Mouse (Mus musculus): Measurements from ENCODE around the gene Dnaja2.

Dnaja2 gene

DNA sequence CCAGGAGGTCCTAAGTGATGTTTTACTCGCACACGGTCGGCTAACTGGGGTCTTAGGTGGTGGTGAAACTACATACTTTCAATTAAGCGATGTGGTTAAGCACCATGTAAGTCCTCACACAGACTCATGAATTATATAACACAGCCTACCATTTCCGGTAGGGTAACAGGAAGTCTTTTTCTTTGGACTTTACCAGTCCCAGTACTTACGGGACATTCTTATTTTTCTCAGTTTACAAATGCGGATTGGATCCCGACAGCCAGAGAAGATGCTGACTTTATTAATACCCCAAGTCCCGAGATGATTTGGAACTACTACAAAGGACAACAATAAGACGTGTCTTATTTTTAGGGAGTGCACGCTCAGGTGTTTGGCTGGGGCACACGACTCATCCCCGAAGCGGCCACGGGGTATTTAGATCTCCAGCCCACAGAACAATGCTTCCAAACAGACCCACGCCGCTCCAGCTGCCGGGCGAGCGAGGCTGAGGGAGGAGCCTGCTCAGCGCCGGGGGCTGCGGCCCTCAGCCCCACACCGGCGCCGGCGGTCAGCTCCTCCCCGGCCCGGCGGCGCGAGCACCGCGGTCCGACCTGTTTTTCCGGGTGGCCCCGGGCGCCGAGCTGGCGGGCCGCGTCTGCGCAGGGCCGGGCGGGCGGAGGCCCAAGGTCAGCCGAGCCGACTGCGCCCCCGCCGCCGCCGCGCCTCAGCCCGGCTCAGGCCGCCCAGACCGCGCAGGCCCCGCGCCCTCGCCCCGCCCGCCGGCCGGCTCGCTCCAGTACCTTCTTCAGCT, 558 bp downstream of the Dnaja2 start:
- DNase-seq (ENCODE audit: low spot score), result peak; percentile 12

DNA sequence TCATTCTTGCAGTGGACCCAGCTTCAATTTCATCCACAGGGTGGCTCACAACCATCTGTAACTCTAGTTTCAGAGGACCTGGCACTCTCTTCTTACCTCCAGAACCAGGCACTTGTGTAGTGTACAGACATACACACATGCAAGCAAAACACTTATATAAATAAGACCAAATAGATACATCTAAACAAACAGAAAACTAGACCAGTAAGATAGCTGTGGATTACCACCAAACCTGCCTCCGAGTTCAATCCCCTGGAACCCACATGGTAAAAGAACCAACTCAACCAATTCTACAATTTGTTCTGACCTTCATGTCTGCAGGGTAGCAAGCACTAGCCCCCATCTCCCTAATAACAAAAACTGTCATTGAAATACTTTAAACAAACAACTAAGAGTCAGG, 3.2 kb downstream of the Dnaja2 start:
- no peak for DNase-seq (ENCODE audit: low spot score)

DNA sequence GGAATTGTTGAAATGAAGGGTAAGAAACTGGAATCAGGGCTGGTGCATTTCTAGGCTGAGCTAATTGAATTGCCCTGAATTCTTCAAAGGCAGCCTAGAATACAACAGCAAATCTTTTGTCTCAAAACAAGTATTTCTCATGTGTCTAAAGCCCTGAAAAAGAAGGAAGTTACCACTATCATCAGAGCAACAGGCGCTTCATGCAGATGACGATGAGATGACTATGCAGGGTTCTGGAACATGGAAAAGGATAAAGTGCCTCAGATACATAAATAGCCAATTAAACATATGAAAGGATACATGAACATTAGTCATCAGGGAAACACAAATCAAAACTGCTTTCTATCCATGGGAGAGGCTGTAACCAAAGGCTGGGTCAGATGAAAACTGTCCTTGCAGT, 18.8 kb downstream of the Dnaja2 start:
- no peak for DNase-seq (ENCODE audit: low spot score)

DNA sequence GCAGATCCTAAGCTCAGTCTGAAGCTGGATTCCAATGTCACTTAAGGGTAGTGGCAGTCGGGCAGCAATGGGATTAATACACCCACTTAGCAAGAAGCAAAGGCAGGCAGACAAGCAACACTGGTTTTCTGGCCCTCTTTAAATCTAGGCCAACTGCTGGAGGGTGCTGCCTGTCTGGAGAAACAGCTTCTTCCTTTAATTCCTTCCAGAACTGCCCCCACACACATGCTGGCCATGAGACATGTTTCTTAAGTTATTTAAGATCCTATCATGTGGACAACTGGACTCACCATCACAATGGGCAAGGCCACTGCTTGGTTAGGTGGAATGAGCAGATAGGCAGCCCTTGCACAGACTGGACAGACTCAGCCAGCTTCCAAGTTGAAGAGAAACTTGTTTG, 21.0 kb downstream of the Dnaja2 start:
- DNase-seq (ENCODE audit: low spot score), result no peak

DNA sequence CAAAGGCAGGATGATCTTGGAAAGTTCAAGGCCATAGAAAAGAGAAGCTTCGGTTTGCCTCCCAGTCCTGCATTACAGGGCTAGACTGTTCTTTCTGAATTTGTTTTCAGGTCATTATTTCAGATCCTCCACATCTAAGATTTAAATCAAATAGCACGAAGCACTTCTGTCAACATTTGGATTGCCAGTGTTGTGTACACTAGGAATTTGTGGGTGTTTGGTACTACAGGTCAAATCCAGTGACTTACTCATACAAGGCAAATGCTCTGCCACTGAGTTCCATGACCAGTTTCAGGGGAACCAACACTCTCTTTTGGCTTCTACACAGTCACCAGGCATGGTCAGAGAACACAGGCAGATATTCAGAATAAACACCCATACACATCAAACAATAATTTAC, 21.7 kb downstream of the Dnaja2 start:
- DNase-seq (ENCODE audit: low spot score), result no peak

DNA sequence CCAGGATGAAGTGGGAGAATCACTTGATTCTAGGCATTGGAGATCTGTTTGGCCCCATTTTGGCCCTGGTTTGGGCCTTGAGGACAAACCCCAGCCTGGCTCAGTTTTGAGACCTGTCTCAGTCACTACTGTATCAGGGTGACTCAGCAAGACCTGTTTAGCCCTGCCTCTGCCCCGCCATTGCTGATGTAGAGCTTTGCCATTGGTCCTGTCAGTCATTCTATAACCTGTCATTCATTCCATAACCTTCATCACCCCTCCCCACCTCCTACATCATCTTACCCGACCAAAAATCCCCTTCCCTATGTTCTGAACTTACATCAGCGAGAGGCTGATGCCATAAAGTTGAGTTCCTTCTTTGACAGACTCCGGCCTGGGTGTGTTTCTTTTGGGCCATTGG, 22.3 kb downstream of the Dnaja2 start:
- DNase-seq (ENCODE audit: low spot score), result no peak

DNA sequence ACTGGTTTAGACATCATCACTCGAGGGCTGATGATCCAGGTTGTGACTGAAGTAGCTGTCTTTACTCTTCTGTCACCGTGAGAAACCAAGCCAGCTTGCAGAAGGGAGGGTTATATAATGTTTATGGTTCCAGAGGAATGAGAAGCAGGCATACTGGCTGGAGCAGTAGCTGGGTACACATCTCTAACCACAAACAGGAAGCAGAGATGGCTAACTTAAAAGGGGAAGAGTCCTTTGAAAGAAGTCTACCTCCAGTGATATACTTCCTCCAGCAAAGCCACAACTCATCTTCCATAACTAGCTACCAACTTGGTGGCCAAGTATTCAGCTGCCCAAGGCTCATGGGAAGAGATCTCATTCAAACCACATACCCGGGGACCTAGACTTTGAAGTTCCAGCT, 23.7 kb downstream of the Dnaja2 start:
- DNase-seq (ENCODE audit: low spot score), result no peak

DNA sequence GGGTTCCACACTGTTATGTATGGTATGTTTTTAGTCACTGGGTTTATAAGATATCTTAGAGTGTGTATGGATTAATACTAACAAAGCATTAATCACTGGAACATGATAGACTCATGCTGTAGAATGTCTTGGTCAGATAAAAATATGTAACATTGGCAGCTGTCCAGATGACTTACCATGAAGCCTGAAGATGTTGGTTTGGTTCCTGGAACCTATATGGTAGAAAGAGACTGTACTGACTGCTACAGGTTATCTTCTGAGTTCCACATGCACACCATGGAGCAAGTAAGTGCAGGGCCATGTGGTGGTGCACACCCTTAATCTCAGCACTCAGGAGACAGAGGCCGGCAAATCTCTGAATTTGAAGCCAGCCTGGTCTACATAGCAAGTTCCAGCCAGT, 24.4 kb downstream of the Dnaja2 start:
- DNase-seq (ENCODE audit: low spot score), result no peak

DNA sequence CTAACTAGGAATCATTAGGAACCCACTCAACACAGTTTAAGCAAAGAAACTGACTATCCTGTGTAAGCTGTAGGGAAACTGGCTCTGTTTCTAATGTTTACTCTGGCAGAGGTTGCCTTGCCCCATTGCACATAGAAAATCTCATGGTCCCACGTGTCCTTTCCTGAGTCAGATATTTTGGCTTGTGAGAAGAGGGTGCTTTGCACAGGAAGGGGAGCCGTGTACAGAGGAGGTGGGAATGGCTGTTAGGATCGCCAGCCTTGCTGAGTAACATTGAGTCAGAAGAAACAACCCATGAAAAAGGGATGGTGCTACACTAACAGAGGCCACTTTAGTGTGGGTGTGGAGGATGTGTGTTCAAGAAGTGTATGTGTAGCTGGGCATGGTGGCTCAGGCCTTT, 26.2 kb downstream of the Dnaja2 start:
- no peak for DNase-seq (ENCODE audit: low spot score)

DNA sequence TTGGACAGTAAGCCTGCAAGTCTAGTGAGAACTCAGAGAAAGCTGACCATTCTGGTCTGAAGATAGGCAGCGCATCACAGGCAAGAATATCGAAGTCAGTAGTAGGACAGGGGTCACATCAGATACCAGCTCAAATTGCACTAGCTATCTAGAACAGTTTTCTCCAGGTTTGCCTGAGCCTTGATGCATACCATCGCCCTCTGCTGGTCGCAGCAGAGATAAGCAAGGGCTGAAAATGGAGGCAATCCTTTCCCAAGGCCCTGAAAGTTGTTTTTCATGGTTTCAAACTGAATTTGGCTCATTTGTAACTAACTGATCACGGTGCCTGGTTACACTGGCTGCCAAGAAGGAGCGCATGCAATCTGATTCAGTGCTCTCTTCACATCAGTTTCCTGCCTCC, 29.0 kb downstream of the Dnaja2 start:
- DNase-seq (ENCODE audit: low spot score), result no peak

DNA sequence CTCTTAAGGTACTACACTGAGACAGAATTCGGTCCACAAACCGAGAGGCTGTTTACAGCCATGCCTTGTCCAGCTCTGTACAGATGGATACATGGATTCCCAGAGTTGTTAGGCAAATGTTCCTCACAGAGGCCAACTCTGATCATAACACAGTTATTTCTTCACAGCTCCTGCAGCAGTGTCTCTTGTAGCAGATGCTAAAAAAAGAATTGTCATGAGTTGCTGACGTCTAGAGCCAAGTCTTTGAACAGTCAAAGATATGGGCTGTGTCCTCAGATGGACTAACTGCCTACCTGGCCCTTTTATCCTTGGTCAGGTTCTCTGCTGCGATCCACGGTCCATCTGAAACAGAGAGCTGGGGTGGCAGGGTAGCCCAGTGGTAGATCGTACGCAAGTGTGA, 31.1 kb downstream of the Dnaja2 start:
- no peak for DNase-seq (ENCODE audit: low spot score)

DNA sequence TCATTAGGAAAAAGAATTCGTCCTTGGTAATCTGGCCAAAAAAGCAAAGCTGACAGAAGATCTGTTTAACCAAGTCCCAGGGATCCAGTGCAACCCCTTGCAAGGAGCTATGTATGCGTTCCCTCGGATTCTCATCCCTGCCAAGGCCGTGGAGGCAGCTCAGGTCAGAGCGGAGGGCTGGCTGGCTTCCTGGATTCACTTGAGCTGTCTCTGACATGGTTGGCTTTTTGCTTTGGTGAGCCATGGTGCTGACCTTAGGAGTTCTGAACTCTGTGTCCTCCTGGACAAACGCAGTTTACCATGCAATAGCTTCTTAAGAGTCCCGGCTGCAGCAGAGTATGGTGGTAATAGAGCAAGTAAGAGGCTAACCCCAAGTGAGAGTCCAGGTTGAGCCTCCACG, 33.8 kb downstream of the Dnaja2 start:
- no peak for DNase-seq (ENCODE audit: low spot score)

DNA sequence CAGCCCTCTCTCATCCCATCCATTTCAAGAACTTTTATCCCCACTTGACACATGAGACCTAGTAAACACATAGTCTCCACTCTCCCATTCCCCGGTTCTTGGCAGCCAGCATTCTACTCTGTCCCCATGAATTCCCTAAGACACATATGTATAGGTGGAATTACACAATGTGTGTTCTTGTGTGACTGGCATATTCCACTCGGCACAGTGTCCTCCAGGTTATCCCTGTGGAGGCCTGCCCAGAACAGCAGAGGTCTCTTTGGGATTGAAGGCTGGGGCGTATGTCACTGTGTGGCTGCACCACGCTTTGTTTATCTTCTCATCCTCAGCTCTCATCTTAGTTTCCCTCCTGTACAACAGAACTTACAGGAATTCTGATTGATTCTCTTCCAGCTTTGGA, 34.6 kb downstream of the Dnaja2 start:
- no peak for DNase-seq (ENCODE audit: low spot score)

DNA sequence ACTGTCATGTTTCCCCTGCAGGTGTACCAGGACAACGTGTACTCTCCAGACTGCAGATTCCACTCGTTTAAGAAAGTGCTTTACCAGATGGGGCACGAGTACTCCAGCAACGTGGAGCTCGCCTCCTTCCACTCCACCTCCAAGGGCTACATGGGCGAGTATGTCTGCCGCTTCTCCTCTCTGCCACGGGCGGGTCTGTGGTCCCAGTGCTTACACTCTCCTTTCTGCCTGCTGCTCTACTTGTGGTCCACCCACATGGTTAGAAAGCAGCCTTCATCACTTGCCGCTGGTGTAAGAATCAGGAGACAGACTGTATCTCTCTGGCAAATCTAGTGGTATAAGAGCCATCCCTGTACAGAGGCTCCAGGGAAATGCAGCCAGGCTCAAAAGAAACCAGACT, 37.2 kb downstream of the Dnaja2 start:
- DNase-seq (ENCODE audit: low spot score), result peak; percentile 32

DNA sequence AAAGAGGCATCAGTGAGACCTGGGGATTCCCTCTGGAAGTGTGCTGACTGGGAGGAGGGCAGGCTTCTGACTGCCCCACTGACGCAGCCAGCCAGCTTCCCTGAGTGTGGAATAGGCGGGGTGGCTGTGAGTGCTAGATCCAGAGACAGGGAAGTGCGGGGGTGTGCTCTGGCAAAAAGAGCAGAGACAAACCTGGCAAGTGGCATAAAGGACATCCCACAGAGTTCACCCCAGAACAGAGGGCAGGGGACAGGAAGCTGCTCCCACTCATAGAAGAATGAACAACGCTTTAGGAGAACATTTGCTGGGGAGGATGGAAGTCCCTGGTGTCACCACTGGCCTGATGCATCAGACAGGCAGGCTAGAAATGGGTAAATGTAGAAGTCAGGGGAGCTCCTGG, 37.8 kb downstream of the Dnaja2 start:
- peak; percentile 76 for DNase-seq (ENCODE audit: low spot score)

DNA sequence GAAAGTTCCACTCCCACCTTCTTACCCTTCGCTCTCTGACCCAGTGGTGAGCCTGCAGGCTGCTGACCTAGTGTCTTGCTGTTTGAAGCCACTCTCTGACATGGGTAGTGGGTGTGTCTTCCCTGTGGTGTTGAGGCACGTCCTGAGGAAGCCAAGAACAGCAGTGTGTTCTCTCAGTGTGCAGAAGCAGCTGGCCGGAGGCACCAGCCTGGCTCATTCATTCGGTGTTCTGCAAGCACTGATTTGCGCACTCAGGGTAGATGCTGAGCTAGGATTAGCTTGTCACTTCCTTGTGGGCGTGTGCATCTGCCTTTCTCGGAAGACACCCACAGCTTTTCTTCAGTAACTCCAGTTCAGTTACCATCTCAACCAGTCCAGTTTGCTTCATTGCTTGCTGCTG, 39.8 kb downstream of the Dnaja2 start:
- peak; percentile 76 for DNase-seq (ENCODE audit: low spot score)

DNA sequence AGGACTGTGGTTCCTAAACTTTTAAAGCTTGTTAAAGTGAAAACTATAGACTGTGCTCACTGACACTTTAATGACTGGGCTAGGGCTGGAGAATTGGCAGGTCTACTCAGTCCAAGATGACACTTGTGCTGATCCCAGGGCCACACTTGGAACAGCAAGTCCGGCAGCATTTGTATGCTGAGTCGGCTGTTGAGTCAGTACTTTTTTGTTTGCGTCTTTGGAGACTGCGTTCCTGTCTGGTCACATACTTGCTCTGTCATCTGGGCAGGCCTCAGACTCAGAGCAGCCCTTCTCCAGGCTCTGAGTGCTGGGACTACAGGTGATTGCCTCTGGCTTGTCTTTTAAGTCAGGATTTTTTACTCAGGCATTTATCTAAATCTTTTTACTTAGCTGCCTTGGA, 41.9 kb downstream of the Dnaja2 start:
- no peak for DNase-seq (ENCODE audit: low spot score)

DNA sequence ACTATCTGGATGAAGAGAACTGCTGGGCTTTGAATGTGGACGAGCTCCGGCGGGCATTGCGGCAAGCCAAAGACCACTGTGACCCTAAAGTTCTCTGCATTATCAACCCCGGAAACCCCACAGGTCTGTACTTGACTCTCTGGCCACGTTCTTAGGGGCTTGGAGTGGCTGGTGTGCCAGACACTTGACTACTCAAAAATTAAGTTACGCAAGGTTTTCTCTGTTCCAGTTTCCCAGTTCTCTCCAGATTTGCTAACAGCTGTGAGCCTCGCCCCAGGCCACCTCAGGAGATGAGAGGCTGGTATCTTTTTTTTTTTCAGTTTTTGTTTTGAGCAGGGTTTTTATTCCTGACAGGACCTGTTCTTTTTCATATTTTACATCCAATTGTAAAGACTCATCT, 42.9 kb downstream of the Dnaja2 start:
- no peak for DNase-seq (ENCODE audit: low spot score)

DNA sequence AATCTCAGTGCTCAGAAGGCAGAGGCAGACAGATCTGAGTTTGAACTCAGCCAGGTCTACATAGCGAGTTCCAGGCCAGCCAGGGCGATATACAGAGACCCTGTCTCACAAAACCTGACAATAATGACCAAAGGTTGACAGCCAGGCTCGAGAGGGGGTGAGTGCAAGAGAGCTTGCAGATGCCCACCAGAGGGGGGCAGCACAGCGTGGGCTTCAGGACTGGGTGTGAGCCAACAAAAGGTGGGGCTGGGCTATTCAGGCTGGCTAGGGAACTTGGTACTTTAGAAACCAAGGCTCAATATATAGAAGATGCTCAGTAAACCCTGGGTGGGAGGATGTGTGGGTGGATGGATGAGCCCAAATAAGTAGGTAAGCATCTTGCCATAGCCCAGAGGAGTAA, 46.5 kb downstream of the Dnaja2 start:
- no peak for DNase-seq (ENCODE audit: low spot score)

DNA sequence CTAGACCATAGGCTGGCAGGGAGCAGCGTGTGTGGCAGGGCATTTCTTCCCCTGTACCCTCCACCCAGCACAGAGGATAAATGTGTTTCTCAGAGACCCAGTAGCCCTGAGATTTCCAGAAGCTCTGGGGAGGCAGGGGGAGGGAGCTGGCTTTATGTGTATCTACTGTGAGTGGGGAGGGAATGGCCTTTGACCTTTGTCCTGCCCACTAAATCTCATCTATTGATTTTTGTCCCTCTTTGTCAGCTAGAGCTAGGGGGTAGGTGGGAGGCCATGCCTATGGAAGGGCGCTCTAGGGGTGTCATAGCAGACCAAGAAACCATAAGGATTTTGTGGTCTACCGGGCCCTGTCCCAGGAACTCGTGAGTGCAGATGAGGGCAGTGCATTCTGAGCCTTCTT, 48.5 kb downstream of the Dnaja2 start:
- no peak for DNase-seq (ENCODE audit: low spot score)

DNA sequence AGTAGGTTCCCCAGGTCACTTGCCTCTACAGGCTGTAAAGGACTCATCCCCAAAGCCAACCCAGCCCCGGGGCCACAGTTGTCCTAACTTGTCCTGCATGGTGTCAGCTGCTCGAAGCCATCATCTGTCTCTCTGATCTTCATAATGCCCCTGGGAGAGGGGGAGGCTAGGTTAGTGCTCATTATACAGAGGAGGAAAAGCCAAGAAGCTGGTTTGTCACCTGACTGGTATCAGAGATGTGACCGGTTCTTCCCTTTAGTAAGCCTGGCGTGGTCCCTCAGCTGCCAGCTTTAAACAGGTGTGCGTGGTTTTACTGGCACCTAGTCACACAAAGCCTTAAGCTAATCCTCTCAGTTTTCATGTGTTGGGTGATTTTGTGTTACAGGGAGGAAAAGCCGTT, 50.4 kb downstream of the Dnaja2 start:
- DNase-seq (ENCODE audit: low spot score), result no peak

DNA sequence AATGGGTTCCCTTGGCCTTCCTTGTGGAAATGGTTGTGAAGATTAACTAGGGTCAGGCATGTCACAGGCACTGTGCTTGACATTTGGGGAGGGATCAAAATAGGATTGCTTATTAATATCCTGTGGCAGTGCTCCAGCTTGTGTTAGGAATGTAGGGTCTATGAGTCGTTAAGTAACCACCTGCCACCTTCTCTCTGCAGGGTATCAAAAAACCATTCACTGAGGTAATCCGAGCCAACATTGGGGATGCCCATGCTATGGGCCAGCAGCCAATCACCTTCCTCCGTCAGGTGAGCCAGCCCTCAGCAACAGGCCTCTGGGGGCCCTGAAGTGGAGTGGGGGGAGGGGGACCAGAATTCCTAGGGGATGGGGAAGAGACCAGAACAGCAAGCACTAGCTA, 52.1 kb downstream of the Dnaja2 start:
- no peak for DNase-seq (ENCODE audit: low spot score)

DNA sequence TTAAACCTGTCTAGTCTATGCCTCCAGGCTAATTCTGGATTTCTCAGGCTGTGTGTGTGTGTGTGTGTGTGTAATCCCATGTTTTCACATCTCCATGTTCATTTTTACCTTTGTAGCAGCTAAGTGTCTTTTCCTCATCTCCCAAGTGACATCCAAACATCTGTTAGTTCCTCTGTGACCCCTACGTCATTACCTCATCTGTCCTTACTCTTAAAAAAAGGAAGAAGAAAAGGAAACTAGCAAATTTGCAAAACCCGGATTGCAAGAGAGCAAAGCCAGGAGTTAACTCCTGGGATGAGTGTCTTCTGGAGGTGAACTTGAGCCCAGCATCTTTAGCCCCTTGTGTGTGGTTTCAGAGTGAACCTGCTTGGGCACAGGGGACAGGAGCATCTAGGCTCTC, 52.8 kb downstream of the Dnaja2 start:
- no peak for DNase-seq (ENCODE audit: low spot score)

DNA sequence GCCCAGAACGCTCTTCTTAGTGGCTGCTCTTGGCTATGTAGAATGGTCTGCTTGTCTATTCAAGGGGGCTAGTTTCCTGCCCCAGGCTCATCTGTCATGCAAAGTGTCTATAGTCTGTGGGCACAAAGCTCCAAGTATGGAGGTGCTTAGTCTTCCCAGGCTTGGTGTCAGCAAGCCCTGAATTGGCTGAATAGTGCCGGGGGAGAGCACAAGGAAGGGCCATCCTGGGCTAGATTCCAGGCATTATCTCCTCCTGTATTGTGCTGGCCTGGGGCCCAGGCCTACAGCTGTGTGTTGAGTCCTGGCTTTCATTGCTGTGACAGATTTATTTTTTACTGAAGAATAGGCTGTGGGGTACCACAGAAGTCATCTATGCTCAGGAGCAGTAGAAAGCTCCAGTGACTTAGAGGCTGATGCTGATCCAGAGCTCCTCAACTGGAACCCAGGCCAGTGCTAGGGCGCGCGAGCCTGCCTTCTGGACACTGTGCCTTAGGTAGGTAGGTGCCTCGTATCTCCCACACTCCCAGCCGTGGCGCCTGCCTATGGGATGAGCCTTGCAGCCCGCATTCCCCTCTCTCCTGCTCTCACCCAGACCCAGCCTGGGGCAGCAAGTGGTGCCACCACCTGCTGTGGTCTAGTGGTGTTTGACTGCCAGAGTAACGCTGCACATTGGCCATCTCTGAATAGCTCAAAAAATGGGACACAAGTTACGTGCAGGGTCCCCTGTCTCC, 54.0 kb downstream of the Dnaja2 start:
- DNase-seq (ENCODE audit: low spot score), result peak; percentile 47
